Mouse (Mus musculus): Measurements from ENCODE around the gene Myt1.
"Not testable (repeated sequence)": the region's sequence is repeated elsewhere in the genome, so short reads cannot be mapped to it uniquely, and the experiment has no call there.

Myt1 gene

DNA sequence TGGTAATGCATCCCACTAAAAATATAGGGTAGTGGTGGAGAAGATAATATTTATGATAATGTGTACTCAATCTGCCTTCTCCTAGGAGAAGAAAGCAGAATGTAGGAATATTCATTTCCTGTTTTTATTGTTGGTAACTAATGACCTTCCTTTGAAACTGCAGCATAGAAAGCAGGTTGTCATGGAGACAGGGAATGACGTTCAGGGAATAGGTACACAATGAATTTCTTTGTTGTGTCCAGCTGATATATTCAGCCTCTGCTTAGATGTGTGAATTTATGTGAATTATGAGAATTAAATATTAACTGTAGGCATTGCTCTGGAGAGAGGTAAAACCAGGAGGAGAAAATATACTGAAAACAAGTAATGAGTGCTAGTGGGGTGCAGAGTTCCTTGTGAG, 18.3 kb downstream of the Myt1 start:
- DNase-seq (ENCODE audit: low read depth, low spot score) = no peak

- DNase-seq (ENCODE audit: low read depth, low spot score) = no peak
These were observed 24.7 kb downstream of the Myt1 start for GRCm38 (mm10) chr2:181787852-181788251.

- no peak for DNase-seq (ENCODE audit: low read depth, low spot score)
These were observed 26.3 kb downstream of the Myt1 start for GRCm38 (mm10) chr2:181789396-181789795.

GRCm38 (mm10) chr2:181793186-181793585, 30.1 kb downstream of the Myt1 start:
- not testable (repeated sequence) for DNase-seq (ENCODE audit: low read depth, low spot score)

- DNase-seq (ENCODE audit: low read depth, low spot score) = no peak
These were observed 32.6 kb downstream of the Myt1 start for GRCm38 (mm10) chr2:181795641-181796130.

DNA sequence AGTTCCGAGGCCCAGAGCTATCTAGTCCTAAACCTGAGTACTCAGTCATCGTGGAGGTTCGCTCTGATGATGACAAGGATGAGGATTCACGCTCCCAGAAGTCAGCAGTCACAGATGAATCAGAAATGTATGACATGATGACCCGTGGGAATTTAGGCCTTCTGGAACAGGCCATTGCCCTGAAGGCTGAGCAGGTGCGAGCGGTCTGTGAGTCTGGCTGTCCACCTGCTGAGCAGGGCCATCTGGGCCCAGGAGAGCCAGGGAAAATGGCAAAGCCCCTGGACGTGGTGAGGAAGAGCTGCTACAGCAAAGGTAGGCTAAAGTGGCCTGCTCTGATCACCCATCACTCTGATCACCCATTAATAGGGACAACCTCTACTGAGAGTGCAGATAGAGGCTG, 34.5 kb downstream of the Myt1 start:
- no peak for DNase-seq (ENCODE audit: low read depth, low spot score)

GRCm38 (mm10) chr2:181829032-181829650, 66.0 kb downstream of the Myt1 start:
- DNase-seq (ENCODE audit: low read depth, low spot score) = no peak

- DNase-seq (ENCODE audit: low read depth, low spot score) = no peak
These were observed 69.6 kb downstream of the Myt1 start for GRCm38 (mm10) chr2:181832745-181833144.

GRCm38 (mm10) chr2:181837372-181838292, 74.5 kb downstream of the Myt1 start, which contains the start of gene Pcmtd2:
Gene Pcmtd2, plus strand, starts transcription at chr2:181837854.
- DNase-seq (ENCODE audit: low read depth, low spot score) = peak; percentile 94

- DNase-seq (ENCODE audit: low read depth, low spot score) = peak; percentile 26
These were observed 75.2 kb downstream of the Myt1 start for GRCm38 (mm10) chr2:181838293-181838680.

DNA sequence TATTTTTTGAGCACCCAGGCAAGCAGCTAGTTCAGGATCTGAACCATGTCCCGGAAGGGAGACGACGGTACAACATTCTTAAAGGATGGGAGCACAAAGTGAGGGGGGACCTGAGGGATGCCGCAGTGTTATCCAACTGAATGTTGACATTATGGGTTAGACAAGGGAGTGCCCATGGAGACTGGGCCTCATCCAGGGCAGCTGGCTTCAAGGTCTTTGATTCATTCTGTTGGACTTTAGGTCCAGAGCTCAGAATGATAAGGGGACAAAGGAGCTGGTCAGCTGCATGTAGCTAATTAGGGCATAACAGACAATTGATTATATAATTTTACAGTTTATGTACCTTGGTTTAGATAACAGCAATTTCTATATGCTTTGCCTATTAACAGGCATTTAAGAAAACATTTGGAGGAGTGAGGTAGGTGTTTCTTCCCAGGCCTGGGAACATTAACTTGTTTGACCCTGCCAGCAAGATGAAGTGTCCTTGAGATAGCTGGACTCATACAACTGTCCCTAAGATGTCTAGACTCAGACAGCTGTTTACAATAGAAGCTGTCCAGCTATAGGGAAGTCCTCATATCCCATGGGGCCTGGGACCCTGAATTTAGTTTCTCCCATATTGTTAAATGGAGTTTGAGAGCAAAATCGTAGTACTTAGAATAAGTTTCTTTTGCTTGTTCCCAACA, 82.7 kb downstream of the Myt1 start:
- DNase-seq (ENCODE audit: low read depth, low spot score) = no peak

GRCm38 (mm10) chr2:181863791-181864535, 100.8 kb downstream of the Myt1 start, which contains the start of gene Polr3k:
Gene Polr3k, plus strand, starts transcription at chr2:181864337.
- DNase-seq (ENCODE audit: low read depth, low spot score) = peak; percentile 98

- DNase-seq (ENCODE audit: low read depth, low spot score) = no peak
These were observed 101.4 kb downstream of the Myt1 start for GRCm38 (mm10) chr2:181864536-181864860.

- DNase-seq (ENCODE audit: low read depth, low spot score) = peak; percentile 76
These were observed 103.8 kb downstream of the Myt1 start for GRCm38 (mm10) chr2:181866931-181867330.

GRCm38 (mm10) chr2:181871039-181871438, 107.9 kb downstream of the Myt1 start:
- no peak for DNase-seq (ENCODE audit: low read depth, low spot score)

Data from R1 (cell line).